ENCODE assay signal across 16 mouse cellular contexts in the genomic region with DNA sequence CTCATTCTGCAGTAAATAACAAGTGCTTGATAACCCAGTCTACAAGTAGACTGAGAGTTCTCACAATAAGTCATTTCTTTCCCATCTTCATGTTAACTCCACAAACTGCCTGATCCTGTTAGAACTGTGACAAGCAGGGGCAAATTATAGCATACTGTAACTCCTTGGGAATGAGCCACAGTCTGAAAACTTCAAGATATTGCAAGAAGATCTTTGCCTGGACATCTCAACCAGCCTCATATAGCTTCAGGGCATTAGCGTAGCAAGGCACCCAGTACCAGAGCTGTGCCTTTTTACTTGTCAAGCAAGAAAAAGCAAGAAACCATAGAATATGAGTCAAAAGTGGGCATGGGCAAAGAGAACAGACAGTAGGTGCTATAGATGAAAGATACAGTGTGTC.
"Had no signal": no experiment of that assay in that cellular context is flagged by ENCODE, and none has a peak within 500 bp of the region (broad histone marks: within the 10 kb centered on the region; RNA-seq: fewer than 3 reads in every experiment).

No protein-coding gene starts in this region.

- H3K4me2 ChIP-seq: neural tube, embryonic 13.5 days; neural tube, embryonic 15.5 days; stomach, embryonic 15.5 days had no signal

- H3K36me3 ChIP-seq: neural tube, embryonic 13.5 days; neural tube, embryonic 15.5 days; stomach, embryonic 15.5 days had no signal

- H3K27ac ChIP-seq: neural tube, embryonic 13.5 days; neural tube, embryonic 15.5 days; stomach, embryonic 15.5 days; stomach, postnatal 0 days had no signal

- H3K27me3 ChIP-seq: neural tube, embryonic 13.5 days; neural tube, embryonic 15.5 days; stomach, embryonic 15.5 days had no signal

- H3K4me1 ChIP-seq: neural tube, embryonic 13.5 days; neural tube, embryonic 15.5 days; stomach, embryonic 15.5 days had no signal

- H3K4me3 ChIP-seq: neural tube, embryonic 13.5 days; neural tube, embryonic 15.5 days; stomach, embryonic 15.5 days had no signal

- H3K9me3 ChIP-seq: neural tube, embryonic 13.5 days; neural tube, embryonic 15.5 days; stomach, embryonic 15.5 days had no signal

- DNase-seq: retina, postnatal 1 day; right cerebral cortex, adult 18-20 months; right cerebral cortex, postnatal 14 days; right cerebral cortex, postnatal 25 days; right cerebral cortex, postnatal 4 days; spleen, adult 18-20 months; thymus, adult 18-20 months; thymus, adult 2 months; thymus, postnatal 14 days; thymus, postnatal 25 days; thymus, postnatal 36 days; thymus, postnatal 4 days had no signal

- H3K9ac ChIP-seq: neural tube, embryonic 13.5 days; neural tube, embryonic 15.5 days; stomach, embryonic 15.5 days had no signal
